Mouse (Mus musculus): ENCODE results near the gene Rcc2.

DNA sequence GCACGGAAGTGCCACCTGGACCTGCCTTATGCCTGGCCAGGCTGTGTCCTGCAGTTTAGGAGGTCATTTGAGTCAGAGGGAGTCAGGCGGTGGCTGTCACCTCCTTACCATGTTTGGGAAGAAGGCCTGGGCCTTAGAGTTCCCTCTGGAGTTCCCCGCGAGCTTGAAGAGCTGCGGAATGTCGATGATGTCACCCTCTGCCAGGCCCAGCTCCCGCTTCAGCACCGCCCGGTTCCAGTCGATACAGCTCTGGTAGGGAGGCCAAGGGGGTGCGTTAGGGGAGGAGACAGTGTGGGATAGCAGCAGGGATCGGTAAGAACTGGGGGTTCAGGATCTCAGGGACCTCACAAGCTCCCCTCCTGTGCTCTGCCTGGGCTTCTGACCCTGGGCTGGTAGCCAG, 47.6 kb downstream of the Rcc2 start:
- no peak for TF ChIP-seq POLR2A (IDR thresholded peaks at IDR 0.05; ENCODE audit: extremely low read depth, insufficient read depth, low read length)
- TF ChIP-seq CTCF (IDR thresholded peaks at IDR 0.05; ENCODE audit: extremely low read depth, insufficient read depth, low read length) = no peak
